Mouse (Mus musculus) liver, embryonic 12.5 days (tissue): ENCODE measurements at regions not wholly inside any gene's neighbourhood (a gene's known extent, or its start where the extent isn't known, plus 50 kb on each side); places are given as distances from the start of the nearest gene placed in this dataset.

ENCODE experiments used
- ATAC-seq: fragments of 200-750 bp; cut with Nextera tagmentation; 2 replicates; pipeline ENCODE4 v1.8.0; 2017; ENCODE audit warnings: moderate number of reproducible peaks, mild to moderate bottlenecking, moderate library complexity
- H3K27ac ChIP-seq: fragments of 300-500 bp; sonication (generic); 2 replicates; pipeline ENCODE4 v1.5.1; 2016; ENCODE audit warnings: mild to moderate bottlenecking
- H3K27me3 ChIP-seq: fragments of 300-500 bp; sonication (generic); replicated peaks from 2 replicates; pipeline ENCODE4 v1.6.1; 2016; ENCODE audit warnings: mild to moderate bottlenecking, moderate library complexity
- H3K36me3 ChIP-seq: fragments of 300-500 bp; sonication (generic); 2 replicates; pipeline ENCODE4 v1.6.1; 2016; ENCODE audit warnings: mild to moderate bottlenecking, moderate library complexity
- H3K4me1 ChIP-seq: fragments of 300-500 bp; sonication (generic); 2 replicates; pipeline ENCODE4 v1.6.1; 2016
- H3K4me2 ChIP-seq: fragments of 300-500 bp; sonication (generic); 2 replicates; pipeline ENCODE4 v1.6.1; 2016; ENCODE audit warnings: mild to moderate bottlenecking, moderate library complexity
- H3K4me3 ChIP-seq: fragments of 300-500 bp; sonication (generic); 2 replicates; pipeline ENCODE4 v1.5.1; 2016; ENCODE audit warnings: mild to moderate bottlenecking, moderate library complexity
- H3K9ac ChIP-seq: fragments of 300-500 bp; sonication (generic); 2 replicates; pipeline ENCODE4 v1.6.1; 2016; ENCODE audit warnings: mild to moderate bottlenecking, moderate library complexity
- H3K9me3 ChIP-seq: fragments of 300-500 bp; sonication (generic); replicated peaks from 2 replicates; pipeline ENCODE4 v1.6.1; 2016; ENCODE audit warnings: mild to moderate bottlenecking, moderate library complexity
- WGBS: fragments of 180-500 bp; shearing (Covaris S2); methylation state at CpG from one replicate; pipeline ENCODE4 v1.1.7; 2016; ENCODE audit not compliant: insufficient replicate concordance; 5-methylcytosine and 5-hydroxymethylcytosine counted together

GRCm38 (mm10) chr1:189080797-189081196, 73.2 kb upstream of the Kctd3 start:
- Histone ChIP-seq H3K9ac (no peak overlapping the region), H3K36me3 (no peaks in the 10 kb centered on the region), H3K27ac (no peak overlapping the region), H3K4me2 (no peak overlapping the region), H3K4me3 (no peak overlapping the region), H3K27me3 (no peaks in the 10 kb centered on the region), H3K4me1 (no peaks in the 10 kb centered on the region), H3K9me3 (no peaks in the 10 kb centered on the region)
- 14% methylated on average over 9 of the region's 9 CpGs for whole genome bisulfite sequencing
- ATAC-seq = 0 out of 2 replicates have a peak, but pooled peaks have one; percentile 37

GRCm38 (mm10) chr1:189079451-189080410, 72.1 kb upstream of the Kctd3 start:
- H3K9ac ChIP-seq = no peak overlapping the region
- no peaks in the 10 kb centered on the region for H3K9me3 ChIP-seq
- no peak overlapping the region for H3K4me3 ChIP-seq
- no peak overlapping the region for H3K4me2 ChIP-seq
- no peaks in the 10 kb centered on the region for H3K27me3 ChIP-seq
- H3K27ac ChIP-seq = no peak overlapping the region
- 55% methylated on average over 11 of the region's 11 CpGs for WGBS
- H3K4me1 ChIP-seq = no peaks in the 10 kb centered on the region
- ATAC-seq = no peak
- H3K36me3 ChIP-seq = no peaks in the 10 kb centered on the region

- H3K27ac ChIP-seq = no peak overlapping the region
- 56% methylated on average over 5 of the region's 5 CpGs for WGBS
These were observed 70.2 kb upstream of the Kctd3 start for GRCm38 (mm10) chr1:189077861-189078260.

GRCm38 (mm10) chr1:189076276-189076675, 68.6 kb upstream of the Kctd3 start:
- H3K27ac ChIP-seq = no peak overlapping the region
- WGBS = 55% methylated on average over 4 of the region's 4 CpGs
- H3K4me2 ChIP-seq = no peak overlapping the region
- ATAC-seq = no peak
- H3K4me3 ChIP-seq = no peak overlapping the region
- no peaks in the 10 kb centered on the region for H3K9me3 ChIP-seq
- no peak overlapping the region for H3K9ac ChIP-seq
- H3K27me3 ChIP-seq = no peaks in the 10 kb centered on the region
- H3K36me3 ChIP-seq = no peaks in the 10 kb centered on the region
- H3K4me1 ChIP-seq = no peaks in the 10 kb centered on the region

More at GRCm38 (mm10) chr1:189077861-189078260, 70.2 kb upstream of the Kctd3 start:
- Histone ChIP-seq H3K9ac (no peak overlapping the region), H3K4me2 (no peak overlapping the region), H3K36me3 (no peaks in the 10 kb centered on the region), H3K9me3 (no peaks in the 10 kb centered on the region), H3K4me1 (no peaks in the 10 kb centered on the region), H3K4me3 (no peak overlapping the region), H3K27me3 (no peaks in the 10 kb centered on the region)
- ATAC-seq = no peak

GRCm38 (mm10) chr1:189075671-189076070, 68.0 kb upstream of the Kctd3 start:
- Histone ChIP-seq H3K27me3 (no peaks in the 10 kb centered on the region), H3K4me2 (no peak overlapping the region), H3K4me1 (no peaks in the 10 kb centered on the region), H3K27ac (no peak overlapping the region), H3K36me3 (no peaks in the 10 kb centered on the region), H3K4me3 (no peak overlapping the region), H3K9ac (no peak overlapping the region), H3K9me3 (no peaks in the 10 kb centered on the region)
- 61% methylated on average over 13 of the region's 13 CpGs for WGBS
- no peak for ATAC-seq

- Histone ChIP-seq H3K9me3 (no peaks in the 10 kb centered on the region), H3K27me3 (no peaks in the 10 kb centered on the region), H3K36me3 (no peaks in the 10 kb centered on the region), H3K4me1 (no peaks in the 10 kb centered on the region), H3K9ac (no peak overlapping the region), H3K4me3 (no peak overlapping the region), H3K4me2 (no peak overlapping the region), H3K27ac (no peak overlapping the region)
- WGBS = 55% methylated on average over 2 of the region's 2 CpGs
- no peak for ATAC-seq
These were observed 64.9 kb upstream of the Kctd3 start for GRCm38 (mm10) chr1:189072516-189072915.

- ATAC-seq = no peak
- H3K27me3 ChIP-seq = peaks cover 3% of the 10 kb centered on the region; the same call in 1 of the 2 replicates
- no peaks in the 10 kb centered on the region for H3K9me3 ChIP-seq
- no peaks in the 10 kb centered on the region for H3K36me3 ChIP-seq
- no peak overlapping the region for H3K4me2 ChIP-seq
- no peak overlapping the region for H3K4me3 ChIP-seq
- no peak overlapping the region for H3K9ac ChIP-seq
- H3K27ac ChIP-seq = no peak overlapping the region
- 41% methylated on average over 3 of the region's 3 CpGs for WGBS
- H3K4me1 ChIP-seq = no peaks in the 10 kb centered on the region
These were observed 60.6 kb upstream of the Kctd3 start for GRCm38 (mm10) chr1:189068204-189068603.

GRCm38 (mm10) chr1:189067204-189067960, 59.7 kb upstream of the Kctd3 start:
- 70% methylated on average over 16 of the region's 16 CpGs for WGBS
- peaks cover 3% of the 10 kb centered on the region; the same call in 1 of the 2 replicates for H3K27me3 ChIP-seq
- H3K27ac ChIP-seq = no peak overlapping the region

GRCm38 (mm10) chr1:189066446-189067151, 59.0 kb upstream of the Kctd3 start:
- Histone ChIP-seq H3K36me3 (no peaks in the 10 kb centered on the region), H3K4me3 (no peak overlapping the region), H3K4me2 (no peak overlapping the region), H3K27ac (no peak overlapping the region), H3K27me3 (peaks cover 3% of the 10 kb centered on the region; the same call in 1 of the 2 replicates), H3K9ac (no peak overlapping the region), H3K9me3 (no peaks in the 10 kb centered on the region), H3K4me1 (no peaks in the 10 kb centered on the region)
- ATAC-seq = no peak
- WGBS = 39% methylated on average over 7 of the region's 7 CpGs

More at GRCm38 (mm10) chr1:189067204-189067960, 59.7 kb upstream of the Kctd3 start:
- no peak for ATAC-seq
- Histone ChIP-seq H3K4me1 (no peaks in the 10 kb centered on the region), H3K4me2 (no peak overlapping the region), H3K9ac (no peak overlapping the region), H3K4me3 (no peak overlapping the region), H3K36me3 (no peaks in the 10 kb centered on the region), H3K9me3 (no peaks in the 10 kb centered on the region)

GRCm38 (mm10) chr1:189065152-189065910, 57.7 kb upstream of the Kctd3 start:
- no peak overlapping the region for H3K4me3 ChIP-seq
- 56% methylated on average over 5 of the region's 5 CpGs for WGBS
- H3K27me3 ChIP-seq = peaks cover 3% of the 10 kb centered on the region; the same call in 1 of the 2 replicates
- H3K36me3 ChIP-seq = no peaks in the 10 kb centered on the region
- H3K4me1 ChIP-seq = no peaks in the 10 kb centered on the region
- no peak overlapping the region for H3K27ac ChIP-seq
- no peak overlapping the region for H3K4me2 ChIP-seq
- no peak overlapping the region for H3K9ac ChIP-seq
- no peaks in the 10 kb centered on the region for H3K9me3 ChIP-seq
- no peak for ATAC-seq

GRCm38 (mm10) chr1:189064629-189065028, 57.0 kb upstream of the Kctd3 start:
- Histone ChIP-seq H3K4me1 (no peaks in the 10 kb centered on the region), H3K4me2 (no peak overlapping the region), H3K36me3 (no peaks in the 10 kb centered on the region), H3K4me3 (no peak overlapping the region), H3K27ac (no peak overlapping the region), H3K27me3 (peaks cover 3% of the 10 kb centered on the region; the same call in 1 of the 2 replicates), H3K9me3 (no peaks in the 10 kb centered on the region), H3K9ac (no peak overlapping the region)
- ATAC-seq = no peak
- WGBS = 83% methylated on average over 4 of the region's 4 CpGs
